In genomic region chr17:29500243-29500740, GRCm38 (mm10) we compare ENCODE assay signal across 25 mouse cellular contexts. TPM values are rescaled to one million over a fixed set of nuclear protein-coding genes. Genes with fewer than 3 reads are reported as not detected.
DNase-seq lines count a peak whose midpoint lies in the region; ATAC-seq and TF ChIP-seq lines count a peak whose summit lies in the region.
"Had no signal": no experiment of that assay in that cellular context is flagged by ENCODE, and none has a peak within 500 bp of the region (broad histone marks: within the 10 kb centered on the region; RNA-seq: fewer than 3 reads in every experiment).

No protein-coding gene starts in this region.

- no peak for TF ChIP-seq CTCF in stomach, postnatal 0 days (IDR thresholded peaks at IDR 0.05; ENCODE audit: low read depth)

- DNase-seq in heart, embryonic 10.5 days (ENCODE audit: low spot score): no peak
- no peak for DNase-seq in heart, adult 18-20 months
- no peak for DNase-seq in stomach, postnatal 0 days (ENCODE audit: low spot score)
- no peak for DNase-seq in cerebellum, adult 18-20 months
- DNase-seq in kidney, postnatal 25 days: no peak
- DNase-seq in right cerebral cortex, postnatal 4 days: no peak
- DNase-seq: cerebellum, adult 11 months; cerebellum, postnatal 36 days; lung, postnatal 4 days; right cerebral cortex, postnatal 14 days; thymus, adult 18-20 months had no signal

- TF ChIP-seq EP300 in stomach, postnatal 0 days (optimal IDR thresholded peaks at IDR 0.05): no peak

- WGBS in heart, embryonic 10.5 days: 74% methylated on average over 7 of the region's 7 CpGs
- 70% methylated on average over 7 of the region's 7 CpGs for WGBS in stomach, embryonic 15.5 days
- whole genome bisulfite sequencing in stomach, postnatal 0 days: 75% methylated on average over 7 of the region's 7 CpGs
- WGBS in liver, embryonic 12.5 days (ENCODE audit: insufficient replicate concordance): 23% methylated on average over 7 of the region's 7 CpGs

- no peaks in the 10 kb centered on the region for H3K9me3 ChIP-seq in heart, embryonic 10.5 days
- no peaks in the 10 kb centered on the region for H3K9me3 ChIP-seq in stomach, embryonic 15.5 days
- H3K9me3 ChIP-seq in stomach, postnatal 0 days (ENCODE audit: control insufficient read depth, low read length): no peaks in the 10 kb centered on the region
- no peaks in the 10 kb centered on the region for H3K9me3 ChIP-seq in liver, embryonic 12.5 days (replicated peaks)
- H3K9me3 ChIP-seq: embryonic facial prominence, embryonic 13.5 days; forebrain, embryonic 15.5 days had no signal

- no peaks in the 10 kb centered on the region for H3K27me3 ChIP-seq in heart, embryonic 10.5 days (ENCODE audit: insufficient read depth, poor library complexity, severe bottlenecking)
- no peaks in the 10 kb centered on the region for H3K27me3 ChIP-seq in stomach, embryonic 15.5 days (replicated peaks)
- no peaks in the 10 kb centered on the region for H3K27me3 ChIP-seq in stomach, postnatal 0 days (ENCODE audit: control insufficient read depth, insufficient read depth, low read length)
- no peaks in the 10 kb centered on the region for H3K27me3 ChIP-seq in liver, embryonic 12.5 days (replicated peaks)
- H3K27me3 ChIP-seq: forebrain, embryonic 15.5 days had no signal

- H3K36me3 ChIP-seq in heart, embryonic 10.5 days: 0 out of 2 replicates have a peak, but pooled peaks cover 7% of the 10 kb centered on the region
- H3K36me3 ChIP-seq in stomach, embryonic 15.5 days: no peaks in the 10 kb centered on the region
- no peaks in the 10 kb centered on the region for H3K36me3 ChIP-seq in stomach, postnatal 0 days (ENCODE audit: control insufficient read depth, insufficient read depth, low read length)
- peaks cover 15% of the 10 kb centered on the region for H3K36me3 ChIP-seq in liver, embryonic 12.5 days
- H3K36me3 ChIP-seq: embryonic facial prominence, embryonic 13.5 days; forebrain, embryonic 15.5 days had no signal

- H3K4me3 ChIP-seq in heart, embryonic 10.5 days: no peak overlapping the region
- no peak overlapping the region for H3K4me3 ChIP-seq in stomach, embryonic 15.5 days (replicated peaks)
- no peak overlapping the region for H3K4me3 ChIP-seq in stomach, postnatal 0 days (ENCODE audit: low read depth, low read length)
- peak overlapping the region; percentile 32 for H3K4me3 ChIP-seq in liver, embryonic 12.5 days
- H3K4me3 ChIP-seq: embryonic facial prominence, embryonic 13.5 days; forebrain, embryonic 15.5 days had no signal

- H3K9ac ChIP-seq in stomach, embryonic 15.5 days: no peak overlapping the region
- H3K9ac ChIP-seq in stomach, postnatal 0 days (ENCODE audit: low read length): no peak overlapping the region
- H3K9ac ChIP-seq in liver, embryonic 12.5 days: peak overlapping the region; percentile 84
- H3K9ac ChIP-seq: embryonic facial prominence, embryonic 13.5 days; forebrain, embryonic 15.5 days; hindbrain, embryonic 14.5 days had no signal

- peaks cover 17% of the 10 kb centered on the region for H3K4me1 ChIP-seq in heart, embryonic 10.5 days
- peaks cover 6% of the 10 kb centered on the region; the same call in 1 of the 2 replicates for H3K4me1 ChIP-seq in stomach, embryonic 15.5 days
- H3K4me1 ChIP-seq in stomach, postnatal 0 days (replicated peaks; ENCODE audit: control insufficient read depth, insufficient read depth): no peaks in the 10 kb centered on the region
- peaks cover 82% of the 10 kb centered on the region for H3K4me1 ChIP-seq in liver, embryonic 12.5 days
- H3K4me1 ChIP-seq: forebrain, embryonic 15.5 days had no signal

- H3K4me2 ChIP-seq in stomach, embryonic 15.5 days: no peak overlapping the region
- H3K4me2 ChIP-seq in stomach, postnatal 0 days (replicated peaks; ENCODE audit: low read depth): no peak overlapping the region
- H3K4me2 ChIP-seq in liver, embryonic 12.5 days: peak overlapping the region; percentile 67
- H3K4me2 ChIP-seq: embryonic facial prominence, embryonic 13.5 days; forebrain, embryonic 15.5 days; hindbrain, embryonic 14.5 days had no signal

- H3K27ac ChIP-seq in heart, embryonic 10.5 days: peak overlapping the region; percentile 67
- H3K27ac ChIP-seq in stomach, embryonic 15.5 days: no peak overlapping the region
- no peak overlapping the region for H3K27ac ChIP-seq in stomach, postnatal 0 days (replicated peaks)
- peak overlapping the region; percentile 100 for H3K27ac ChIP-seq in liver, embryonic 12.5 days
- H3K27ac ChIP-seq: embryonic facial prominence, embryonic 13.5 days; forebrain, embryonic 15.5 days; hindbrain, embryonic 14.5 days; kidney, postnatal 0 days had no signal

- ATAC-seq in stomach, embryonic 15.5 days (ENCODE audit: insufficient read depth, low FRiP score, low read depth): peak; percentile 14; the same call in 1 of the 2 replicates
- no peak for ATAC-seq in stomach, postnatal 0 days (ENCODE audit: low FRiP score, low TSS enrichment)
- ATAC-seq in liver, embryonic 12.5 days: peak; percentile 16
- ATAC-seq: forebrain, embryonic 15.5 days; intestine, postnatal 0 days; midbrain, embryonic 16.5 days had no signal

RNA-seq across cellular contexts. Expression of gene Pim1, which starts 9.7 kb away (rescaled TPM):
- 28.7 and 31.4 TPM in 2 replicates for polyA plus RNA-seq in heart, embryonic 10.5 days (2016; fragmentation: Nextera tagmentation; extraction: Ambion mirVana)
- 10 to 100 TPM; 12.7 to 21.2 TPM for total RNA-seq in heart, adult 18-20 months (2021)
- 11.5 and 20.9 TPM in 2 replicates for polyA plus RNA-seq in stomach, embryonic 15.5 days (2015; fragmentation: Nextera tagmentation; extraction: Ambion mirVana)
- polyA plus RNA-seq in stomach, postnatal 0 days (2015; fragmentation: Nextera tagmentation; extraction: Ambion mirVana): 28.6 and 32.8 TPM in 2 replicates
- 112 and 114 TPM in 2 replicates for polyA plus RNA-seq in liver, embryonic 12.5 days (2016; fragmentation: Nextera tagmentation; extraction: Ambion mirVana)

RNA-seq across cellular contexts. Expression of gene Gm17657, which starts 49.1 kb away (rescaled TPM):
- polyA plus RNA-seq in heart, embryonic 10.5 days (2016; fragmentation: Nextera tagmentation; extraction: Ambion mirVana): not detected in 2 replicates
- not detected for total RNA-seq in heart, adult 18-20 months (2021)
- polyA plus RNA-seq in stomach, embryonic 15.5 days (2015; fragmentation: Nextera tagmentation; extraction: Ambion mirVana): not detected in 2 replicates
- not detected in 2 replicates for polyA plus RNA-seq in stomach, postnatal 0 days (2015; fragmentation: Nextera tagmentation; extraction: Ambion mirVana)
- polyA plus RNA-seq in liver, embryonic 12.5 days (2016; fragmentation: Nextera tagmentation; extraction: Ambion mirVana): not detected in 2 replicates
- total RNA-seq: gastrocnemius, adult 8-10 months; layer of hippocampus, adult 8-10 months; left cerebral cortex, adult 8-10 months had no signal
- polyA plus RNA-seq: C2C12; embryonic facial prominence, embryonic 13.5 days; forebrain, embryonic 15.5 days; heart, embryonic 16.5 days; hindbrain, embryonic 14.5 days; intestine, postnatal 0 days; kidney, postnatal 0 days; midbrain, embryonic 16.5 days; neural tube, embryonic 11.5 days had no signal

RNA-seq across cellular contexts. Expression of gene Tbc1d22b, which starts 49.3 kb away (rescaled TPM):
- polyA plus RNA-seq in heart, embryonic 10.5 days (2016; fragmentation: Nextera tagmentation; extraction: Ambion mirVana): 13.6 and 14.4 TPM in 2 replicates
- total RNA-seq in heart, adult 18-20 months (2021): 10 to 100 TPM; 12.5 to 13.3 TPM
- polyA plus RNA-seq in stomach, embryonic 15.5 days (2015; fragmentation: Nextera tagmentation; extraction: Ambion mirVana): 12.2 and 14.8 TPM in 2 replicates
- polyA plus RNA-seq in stomach, postnatal 0 days (2015; fragmentation: Nextera tagmentation; extraction: Ambion mirVana): 6.9 and 7.8 TPM in 2 replicates
- polyA plus RNA-seq in liver, embryonic 12.5 days (2016; fragmentation: Nextera tagmentation; extraction: Ambion mirVana): 7.4 and 7.9 TPM in 2 replicates

RNA-seq across cellular contexts. Expression of gene Tmem217, which starts 51.9 kb away (rescaled TPM):
- polyA plus RNA-seq in heart, embryonic 10.5 days (2016; fragmentation: Nextera tagmentation; extraction: Ambion mirVana): 1.3 and 1.5 TPM in 2 replicates
- not detected for total RNA-seq in heart, adult 18-20 months (2021)
- polyA plus RNA-seq in stomach, embryonic 15.5 days (2015; fragmentation: Nextera tagmentation; extraction: Ambion mirVana): 0.93 and 1.3 TPM in 2 replicates
- 0.22 and 0.42 TPM in 2 replicates for polyA plus RNA-seq in stomach, postnatal 0 days (2015; fragmentation: Nextera tagmentation; extraction: Ambion mirVana)
- polyA plus RNA-seq in liver, embryonic 12.5 days (2016; fragmentation: Nextera tagmentation; extraction: Ambion mirVana): 0.67 and 0.68 TPM in 2 replicates
- total RNA-seq: gastrocnemius, adult 8-10 months; layer of hippocampus, adult 8-10 months; left cerebral cortex, adult 8-10 months had no signal
- polyA plus RNA-seq: C2C12; intestine, postnatal 0 days had no signal

Comparison
In these comparisons a context has a peak if more than half of its experiments do, and no peak if none do; other contexts are left out.
1. H3K27ac ChIP-seq: peak in heart, embryonic 10.5 days (single experiment) and liver, embryonic 12.5 days (single experiment); none in stomach, embryonic 15.5 days (single experiment) and stomach, postnatal 0 days (single experiment).